Mouse (Mus musculus): ENCODE measurements around the gene Vamp1. TPM values are rescaled to one million over a fixed set of nuclear protein-coding genes. Genes with fewer than 3 reads are reported as not detected.

Vamp1 gene
- polyA plus RNA-seq, 1 experiment from 2014 or later = 2.6 TPM

GRCm38 (mm10) chr6:125222146-125222545 lies 6.8 kb downstream of the Vamp1 start:
- 0 out of 2 replicates have a peak, but pooled peaks cover 6% of the 10 kb centered on the region for H3K36me3 ChIP-seq (ENCODE audit: insufficient read depth)
- no peaks in the 10 kb centered on the region for H3K27me3 ChIP-seq (ENCODE audit: insufficient read depth, low read length)
- H3K9me3 ChIP-seq (ENCODE audit: low read depth, low read length) = no peaks in the 10 kb centered on the region
- H3K4me1 ChIP-seq (ENCODE audit: insufficient read depth) = no peaks in the 10 kb centered on the region
- WGBS = 49% methylated on average over 2 of the region's 2 CpGs
- TF ChIP-seq CTCF (IDR thresholded peaks at IDR 0.05; ENCODE audit: low read depth) = no peak
- H3K9ac ChIP-seq = no peak overlapping the region
- H3K4me2 ChIP-seq = no peak overlapping the region
- peak; percentile 48 for DNase-seq
- no peak for ATAC-seq (ENCODE audit: insufficient read depth)
- no peak overlapping the region for H3K27ac ChIP-seq (ENCODE audit: low read depth)
- no peak overlapping the region for H3K4me3 ChIP-seq (ENCODE audit: low read depth, low read length)

GRCm38 (mm10) chr6:125222577-125222976 lies 7.2 kb downstream of the Vamp1 start:
- WGBS = 62% methylated on average over 3 of the region's 3 CpGs
- no peak overlapping the region for H3K4me3 ChIP-seq (ENCODE audit: low read depth, low read length)
- H3K27ac ChIP-seq (ENCODE audit: low read depth) = no peak overlapping the region
- no peaks in the 10 kb centered on the region for H3K27me3 ChIP-seq (ENCODE audit: insufficient read depth, low read length)
- ATAC-seq (ENCODE audit: insufficient read depth) (no peak), DNase-seq (no peak)
- no peaks in the 10 kb centered on the region for H3K4me1 ChIP-seq (ENCODE audit: insufficient read depth)
- no peak overlapping the region for H3K9ac ChIP-seq
- 0 out of 2 replicates have a peak, but pooled peaks cover 6% of the 10 kb centered on the region for H3K36me3 ChIP-seq (ENCODE audit: insufficient read depth)
- no peak for TF ChIP-seq CTCF (IDR thresholded peaks at IDR 0.05; ENCODE audit: low read depth)
- H3K9me3 ChIP-seq (ENCODE audit: low read depth, low read length) = no peaks in the 10 kb centered on the region
- no peak overlapping the region for H3K4me2 ChIP-seq

- no peak overlapping the region for H3K9ac ChIP-seq
- TF ChIP-seq CTCF (IDR thresholded peaks at IDR 0.05; ENCODE audit: low read depth) = peak; percentile 38
- H3K4me2 ChIP-seq = no peak overlapping the region
- 79% methylated on average over 5 of the region's 5 CpGs for WGBS
- H3K27ac ChIP-seq (ENCODE audit: low read depth) = no peak overlapping the region
- no peaks in the 10 kb centered on the region for H3K4me1 ChIP-seq (ENCODE audit: insufficient read depth)
- H3K9me3 ChIP-seq (ENCODE audit: low read depth, low read length) = no peaks in the 10 kb centered on the region
- H3K27me3 ChIP-seq (ENCODE audit: insufficient read depth, low read length) = no peaks in the 10 kb centered on the region
- ATAC-seq (ENCODE audit: insufficient read depth) (no peak), DNase-seq (peak; percentile 42)
- no peak overlapping the region for H3K4me3 ChIP-seq (ENCODE audit: low read depth, low read length)
- H3K36me3 ChIP-seq (ENCODE audit: insufficient read depth) = 0 out of 2 replicates have a peak, but pooled peaks cover 6% of the 10 kb centered on the region
These were observed 10.3 kb downstream of the Vamp1 start for GRCm38 (mm10) chr6:125225518-125226115.

- Histone ChIP-seq H3K27me3 (ENCODE audit: insufficient read depth, low read length) (no peaks in the 10 kb centered on the region), H3K36me3 (ENCODE audit: insufficient read depth) (no peaks in the 10 kb centered on the region), H3K4me2 (peak overlapping the region; percentile 98; the same call in 1 of the 2 replicates), H3K9ac (no peak overlapping the region; the same call in 1 of the 2 replicates), H3K4me1 (ENCODE audit: insufficient read depth) (no peaks in the 10 kb centered on the region; the same call in 1 of the 2 replicates), H3K9me3 (ENCODE audit: low read depth, low read length) (no peaks in the 10 kb centered on the region), H3K27ac (ENCODE audit: low read depth) (no peak overlapping the region), H3K4me3 (ENCODE audit: low read depth, low read length) (no peak overlapping the region)
- 58% methylated on average over 9 of the region's 9 CpGs for WGBS
- ATAC-seq (ENCODE audit: insufficient read depth) (no peak), DNase-seq (no peak)
- TF ChIP-seq CTCF (IDR thresholded peaks at IDR 0.05; ENCODE audit: low read depth) = no peak
These were observed 15.2 kb downstream of the Vamp1 start for GRCm38 (mm10) chr6:125230571-125230970.

- Histone ChIP-seq H3K9ac (peak within 1 kb of the TSS; percentile 76), H3K27me3 (ENCODE audit: insufficient read depth, low read length) (no peaks in the 10 kb centered on the region), H3K36me3 (ENCODE audit: insufficient read depth) (no peaks in the 10 kb centered on the region), H3K27ac (ENCODE audit: low read depth) (peak within 1 kb of the TSS; percentile 80), H3K4me1 (ENCODE audit: insufficient read depth) (no peaks in the 10 kb centered on the region; the same call in 1 of the 2 replicates), H3K9me3 (ENCODE audit: low read depth, low read length) (no peaks in the 10 kb centered on the region), H3K4me3 (ENCODE audit: low read depth, low read length) (peak within 1 kb of the TSS; percentile 52), H3K4me2 (peak within 1 kb of the TSS; percentile 98)
- 1% methylated on average over 16 of the region's 16 CpGs for WGBS
- DNase-seq = peak; percentile 72
- TF ChIP-seq CTCF (IDR thresholded peaks at IDR 0.05; ENCODE audit: low read depth) = no peak
- ATAC-seq (ENCODE audit: insufficient read depth) = peak; percentile 58
These were observed 16.0 kb downstream of the Vamp1 start, which contains the start of gene Tapbpl for GRCm38 (mm10) chr6:125231117-125232044. Gene Tapbpl (minus strand): TSS chr6:125231860.

GRCm38 (mm10) chr6:125232045-125232437 lies 16.7 kb downstream of the Vamp1 start:
- no peaks in the 10 kb centered on the region for H3K36me3 ChIP-seq (ENCODE audit: insufficient read depth)
- WGBS = 42% methylated on average over 4 of the region's 4 CpGs
- H3K4me1 ChIP-seq (ENCODE audit: insufficient read depth) = no peaks in the 10 kb centered on the region; the same call in 1 of the 2 replicates
- H3K27me3 ChIP-seq (ENCODE audit: insufficient read depth, low read length) = no peaks in the 10 kb centered on the region
- peak overlapping the region; percentile 76 for H3K9ac ChIP-seq
- H3K4me3 ChIP-seq (ENCODE audit: low read depth, low read length) = peak overlapping the region; percentile 52
- peak overlapping the region; percentile 98 for H3K4me2 ChIP-seq
- peak; percentile 28 for ATAC-seq (ENCODE audit: insufficient read depth)
- no peak overlapping the region for H3K27ac ChIP-seq (ENCODE audit: low read depth)
- no peak for TF ChIP-seq CTCF (IDR thresholded peaks at IDR 0.05; ENCODE audit: low read depth)
- no peak for DNase-seq
- no peaks in the 10 kb centered on the region for H3K9me3 ChIP-seq (ENCODE audit: low read depth, low read length)

- Histone ChIP-seq H3K9ac (no peak overlapping the region), H3K4me1 (ENCODE audit: insufficient read depth) (no peaks in the 10 kb centered on the region; the same call in 1 of the 2 replicates), H3K36me3 (ENCODE audit: insufficient read depth) (no peaks in the 10 kb centered on the region), H3K27me3 (ENCODE audit: insufficient read depth, low read length) (no peaks in the 10 kb centered on the region), H3K27ac (ENCODE audit: low read depth) (no peak overlapping the region), H3K4me2 (peak overlapping the region; percentile 98; the same call in 1 of the 2 replicates), H3K9me3 (ENCODE audit: low read depth, low read length) (no peaks in the 10 kb centered on the region), H3K4me3 (ENCODE audit: low read depth, low read length) (no peak overlapping the region)
- whole genome bisulfite sequencing = 69% methylated on average over 6 of the region's 6 CpGs
- TF ChIP-seq CTCF (IDR thresholded peaks at IDR 0.05; ENCODE audit: low read depth) = no peak
- no peak for DNase-seq
- no peak for ATAC-seq (ENCODE audit: insufficient read depth)
These were observed 17.2 kb downstream of the Vamp1 start for GRCm38 (mm10) chr6:125232516-125232915.
